Mouse (Mus musculus) liver, embryonic 14.5 days (tissue): ENCODE results near the gene Tmprss6.

Experiments
- CTCF ChIP-seq: IDR thresholded peaks from 2 replicates; pipeline ENCODE4 v1.5.1; 2016; ENCODE audit warnings: antibody characterized with exemption, low read depth, control low read depth
- EP300 ChIP-seq: IDR thresholded peaks from 2 replicates; pipeline ENCODE4 v1.6.1; 2016; ENCODE audit warnings: antibody characterized with exemption, low read depth

GRCm38 (mm10) chr15:78430874-78431273, 37.6 kb downstream of the Tmprss6 start:
- TF ChIP-seq CTCF (no peak), EP300 (no peak)
